Mouse (Mus musculus): Measurements from ENCODE around the gene Arfgef2.
A peak's percentile ranks its signal among the peaks of the same experiment; 100 is the strongest.

Gene Arfgef2

GRCm38 (mm10) chr2:166862505-166862904 is 57.1 kb downstream of the Arfgef2 start:
- DNase-seq, result no peak

DNA sequence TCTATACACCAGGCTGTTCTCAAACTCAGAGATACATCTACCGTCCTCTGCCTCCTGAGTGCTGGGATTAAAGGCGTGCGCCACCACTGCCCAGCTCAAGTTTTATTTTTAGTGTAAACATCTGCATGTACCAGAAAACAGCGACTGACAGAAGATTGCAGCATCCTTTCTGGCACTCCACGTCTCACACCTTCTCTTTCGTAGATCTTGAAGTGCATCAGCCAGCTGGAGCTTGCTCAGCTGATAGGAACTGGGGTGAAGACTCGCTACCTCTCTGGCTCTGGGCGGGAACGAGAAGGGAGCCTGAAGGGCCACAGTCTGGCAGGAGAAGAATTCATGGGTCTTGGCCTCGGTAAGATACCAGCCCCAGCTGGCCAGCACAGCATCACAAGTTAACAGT is 60.1 kb downstream of the Arfgef2 start:
- DNase-seq, result no peak

DNA sequence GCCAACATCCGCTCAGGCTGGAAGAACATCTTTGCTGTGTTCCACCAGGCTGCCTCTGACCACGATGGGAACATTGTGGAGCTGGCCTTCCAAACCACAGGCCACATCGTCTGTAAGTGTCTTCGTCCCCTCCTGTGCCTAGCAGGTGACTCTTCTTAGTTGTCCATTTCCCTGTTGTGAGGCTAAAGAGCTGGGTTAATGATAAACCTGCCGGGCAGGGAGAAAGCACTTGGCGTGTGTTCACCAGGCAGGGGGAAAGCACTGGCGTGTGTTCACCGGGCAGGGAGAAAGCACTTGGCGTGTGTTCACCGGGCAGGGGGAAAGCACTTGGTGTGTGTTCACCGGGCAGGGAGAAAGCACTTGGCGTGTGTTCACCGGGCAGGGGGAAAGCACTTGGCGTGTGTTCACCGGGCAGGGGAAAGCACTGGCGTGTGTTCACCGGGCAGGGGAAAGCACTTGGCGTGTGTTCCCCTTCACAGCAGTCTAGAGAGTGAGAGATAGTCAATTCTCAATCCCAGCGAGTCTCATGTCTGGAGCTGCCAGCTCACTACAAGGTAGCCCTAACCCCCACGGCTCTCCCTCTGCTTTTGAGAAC is 65.0 kb downstream of the Arfgef2 start:
- DNase-seq, result no peak

DNA sequence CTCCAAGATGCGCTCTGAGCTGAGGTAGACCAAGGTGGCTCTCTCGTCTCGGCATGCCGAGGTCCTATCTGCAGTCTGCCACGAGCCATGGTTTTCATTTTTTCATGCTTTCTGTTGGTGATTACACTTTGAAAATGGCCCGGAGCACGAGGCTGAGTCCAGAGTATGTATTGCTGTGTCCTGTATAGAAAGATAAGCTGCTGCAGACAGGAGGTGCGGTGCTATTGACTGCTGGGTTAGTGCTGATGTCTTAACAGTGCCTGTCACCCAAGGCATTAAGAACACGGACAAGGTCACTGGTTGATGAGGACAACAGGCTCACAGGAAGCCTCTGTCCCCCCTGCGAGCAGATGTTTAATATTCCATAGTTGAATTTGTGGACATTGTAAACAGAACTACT is 65.5 kb downstream of the Arfgef2 start:
- DNase-seq, result no peak

DNA sequence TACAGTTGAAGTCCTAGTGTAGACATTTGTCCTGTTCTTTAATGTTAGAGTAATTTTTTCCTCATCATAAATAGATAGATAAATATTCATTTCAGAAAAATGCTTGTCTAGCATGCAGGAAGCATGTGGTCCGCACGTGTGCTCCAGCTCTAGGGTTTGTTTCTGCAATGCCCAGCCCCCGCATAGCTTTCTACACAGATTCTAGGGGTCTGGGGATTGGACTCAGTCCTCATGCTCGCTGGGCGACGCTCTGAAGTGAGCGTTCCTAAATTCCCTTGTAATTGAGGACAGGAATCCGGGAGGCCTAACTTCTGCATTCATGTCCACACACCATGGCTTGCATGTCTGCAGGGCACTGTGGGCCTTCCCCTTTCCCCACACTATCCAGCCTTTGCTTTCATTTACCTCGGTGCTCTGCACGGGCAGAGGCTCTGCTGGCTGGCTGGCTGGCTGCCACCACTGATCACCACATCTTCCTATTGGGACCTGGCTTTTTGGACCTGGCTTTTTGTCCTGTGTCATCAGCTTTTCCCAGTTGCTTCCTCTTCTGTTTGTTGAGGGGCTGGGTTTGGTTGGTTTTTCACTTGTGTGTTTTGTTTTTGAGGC is 69.4 kb downstream of the Arfgef2 start:
- DNase-seq, result no peak

GRCm38 (mm10) chr2:166875561-166875960 is 70.2 kb downstream of the Arfgef2 start:
- DNase-seq, result no peak

GRCm38 (mm10) chr2:166876331-166876730 is 70.9 kb downstream of the Arfgef2 start:
- DNase-seq, result no peak

GRCm38 (mm10) chr2:166885066-166885465 is 79.7 kb downstream of the Arfgef2 start:
- DNase-seq, result peak; percentile 38

- no peak for DNase-seq
Observed at GRCm38 (mm10) chr2:166885619-166886018, 80.2 kb downstream of the Arfgef2 start.

GRCm38 (mm10) chr2:166886231-166886630 is 80.8 kb downstream of the Arfgef2 start:
- no peak for DNase-seq

- no peak for DNase-seq
Observed at GRCm38 (mm10) chr2:166887816-166888215, 82.4 kb downstream of the Arfgef2 start.

DNA sequence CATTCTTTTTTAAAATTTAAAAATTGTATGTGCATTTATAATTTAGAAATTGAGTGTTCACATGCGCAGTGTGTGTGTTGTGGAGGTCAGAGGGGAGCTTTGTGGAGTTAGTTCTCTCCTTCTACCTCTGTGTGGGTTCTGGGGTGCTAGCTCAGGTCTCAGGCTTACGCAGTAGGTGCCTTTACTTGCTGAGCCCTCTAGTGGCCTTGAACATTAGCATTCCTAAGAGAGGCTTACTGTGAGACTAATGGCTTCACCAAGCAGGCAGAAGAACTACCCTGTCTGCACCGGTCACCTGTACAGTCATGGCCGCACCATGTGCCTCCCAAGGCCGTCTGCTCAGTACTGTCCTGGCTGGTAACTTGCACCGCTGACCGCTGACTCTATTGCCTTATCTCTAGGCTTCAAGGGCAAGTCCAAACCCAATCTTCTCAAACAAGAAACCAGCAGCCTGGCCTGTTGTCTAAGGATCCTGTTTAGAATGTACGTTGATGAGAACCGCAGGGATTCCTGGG is 86.0 kb downstream of the Arfgef2 start:
- no peak for DNase-seq

GRCm38 (mm10) chr2:166892158-166892680 is 86.8 kb downstream of the Arfgef2 start:
- DNase-seq, result no peak

DNA sequence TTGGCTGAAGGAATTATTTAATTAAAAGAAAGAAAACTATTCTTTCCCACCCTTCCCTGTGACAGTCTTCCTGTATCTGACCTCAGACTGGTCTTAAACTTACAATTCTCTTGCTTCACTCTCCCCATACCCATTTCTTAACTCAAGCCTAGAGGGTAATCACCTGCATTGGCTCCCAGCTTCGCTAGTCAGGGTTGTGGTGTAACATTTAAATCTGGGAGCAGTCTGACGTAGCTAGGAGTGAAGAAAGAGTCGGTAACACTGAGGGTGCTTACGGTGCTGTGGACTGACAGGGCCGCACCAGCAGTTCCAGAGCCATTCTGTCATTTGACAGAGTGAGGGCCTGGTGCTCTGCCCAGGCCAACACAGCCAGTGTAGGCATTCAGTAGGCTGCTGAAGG is 87.6 kb downstream of the Arfgef2 start:
- DNase-seq, result no peak

- no peak for DNase-seq
Observed at GRCm38 (mm10) chr2:166896368-166896767, 91.0 kb downstream of the Arfgef2 start.

- DNase-seq, result no peak
Observed at GRCm38 (mm10) chr2:166896974-166897373, 91.6 kb downstream of the Arfgef2 start.

DNA sequence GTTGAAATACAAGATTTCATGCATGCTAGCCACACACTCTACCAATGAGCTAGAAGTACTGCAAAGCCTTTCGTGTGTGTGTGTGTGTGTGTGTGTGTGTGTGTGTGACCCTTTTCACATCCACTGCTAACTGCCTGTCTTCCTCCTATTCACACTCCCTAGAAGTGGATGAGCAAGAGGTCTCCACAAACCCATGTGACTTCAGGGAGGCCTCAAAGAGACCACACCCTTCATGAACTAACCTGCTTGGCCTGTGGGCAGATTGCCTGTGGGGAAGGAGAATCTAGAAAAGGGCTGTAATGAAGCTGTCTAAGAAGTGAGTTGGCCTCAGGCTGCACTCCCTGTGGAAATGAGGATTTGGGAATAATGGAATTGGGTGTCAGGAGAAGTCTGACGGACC is 93.8 kb downstream of the Arfgef2 start:
- DNase-seq, result no peak

- no peak for DNase-seq
Observed at GRCm38 (mm10) chr2:166899746-166900145, 94.4 kb downstream of the Arfgef2 start.

DNA sequence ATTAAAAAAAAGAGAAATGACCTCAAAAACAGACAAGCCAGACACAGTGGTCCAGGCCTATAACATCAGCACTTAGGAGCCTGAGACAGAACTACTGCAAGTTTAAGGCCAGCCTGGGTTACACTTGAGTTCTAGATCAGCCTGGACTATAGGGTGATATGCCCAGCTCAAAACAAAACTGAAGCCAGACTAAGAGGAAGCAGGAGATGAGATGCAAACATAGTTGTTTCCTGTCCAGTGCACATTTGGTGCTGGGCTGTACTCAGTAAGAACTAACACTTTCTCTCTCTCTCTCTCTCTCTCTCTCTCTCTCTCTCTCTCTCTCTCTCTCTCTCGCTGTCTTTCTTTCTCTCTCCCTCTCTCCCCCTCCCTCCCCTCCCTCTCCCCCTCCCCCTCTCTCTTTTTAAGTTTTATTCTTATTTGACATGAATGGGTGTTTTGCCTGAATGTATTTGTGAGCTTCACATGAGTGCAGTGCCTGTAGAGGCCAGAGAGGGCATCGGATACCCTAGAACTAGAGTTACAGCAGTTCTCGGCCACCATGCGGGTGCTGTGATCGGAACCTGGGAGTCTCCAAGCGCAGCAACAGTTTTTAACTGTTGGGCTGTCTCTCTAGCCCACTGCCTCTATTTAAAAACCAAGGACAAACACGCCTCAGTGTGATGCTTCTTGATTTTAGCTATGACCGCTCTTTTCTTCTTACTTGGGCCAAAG is 95.6 kb downstream of the Arfgef2 start:
- DNase-seq, result no peak

- peak; percentile 17 for DNase-seq
Observed at GRCm38 (mm10) chr2:166903719-166904282, 98.4 kb downstream of the Arfgef2 start.

GRCm38 (mm10) chr2:166905711-166906522 is 100.5 kb downstream of the Arfgef2 start, which contains the start of gene Cse1l:
Gene Cse1l, plus strand, starts transcription at chr2:166906040.
- DNase-seq, result peak; percentile 99

DNA sequence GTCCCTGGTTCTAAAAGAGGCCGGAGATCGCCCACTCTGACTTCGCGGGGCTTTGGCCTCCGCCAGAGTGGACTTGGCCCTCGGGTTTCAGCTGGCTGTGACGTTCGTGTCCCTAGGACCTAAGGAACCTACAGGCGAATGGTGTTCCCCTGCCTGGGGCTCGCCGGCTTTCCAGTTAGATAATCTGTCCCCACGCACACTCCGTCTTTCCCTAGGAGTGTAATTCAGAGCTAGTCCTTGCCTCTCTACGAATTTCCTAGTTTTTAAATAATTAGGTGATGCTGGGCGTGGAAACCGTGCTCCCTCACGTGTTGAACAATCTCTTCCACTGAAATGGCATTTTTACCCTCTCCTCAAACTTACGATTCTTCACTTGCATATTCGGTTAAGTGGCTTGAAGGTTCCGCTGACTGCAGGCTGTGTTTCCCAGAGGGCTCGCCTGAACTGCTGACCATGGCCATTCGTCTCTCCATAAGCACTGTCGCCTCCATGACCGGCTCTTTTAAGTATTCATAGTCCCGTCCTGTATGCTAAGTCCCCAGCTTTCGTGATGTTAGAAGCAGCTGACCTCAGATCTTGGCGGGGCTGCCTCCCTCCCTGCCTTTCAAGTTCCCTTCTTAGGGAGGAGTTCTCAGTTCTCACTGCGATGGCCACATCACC is 101.3 kb downstream of the Arfgef2 start:
- DNase-seq, result no peak
